Mouse (Mus musculus): ENCODE measurements at regions not wholly inside any gene's neighbourhood (a gene's known extent, or its start where the extent isn't known, plus 50 kb on each side); places are given as distances from the start of the nearest gene placed in this dataset.

DNA sequence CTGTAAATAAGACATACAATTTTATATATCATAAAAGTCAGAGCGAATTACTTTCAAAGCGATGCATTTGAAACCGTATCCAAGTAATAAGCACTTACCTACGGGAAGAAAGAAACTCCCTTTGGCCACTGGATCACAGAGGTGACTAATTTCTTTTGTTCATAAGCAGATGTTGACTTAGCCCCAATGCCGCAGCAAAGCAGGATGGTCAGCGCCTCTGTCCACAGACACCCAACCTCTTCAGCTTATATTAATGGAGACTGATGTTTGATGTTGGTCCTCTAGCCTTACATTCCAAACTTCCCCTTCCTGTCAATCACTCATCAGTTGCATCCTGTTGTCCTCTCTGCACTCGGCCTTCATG, 247.9 kb downstream of the Tbc1d1 start:
- TF ChIP-seq CTCF (conservative IDR thresholded peaks at IDR 0.05 in 1 of 2, IDR thresholded peaks at IDR 0.05 in 1 of 2; ENCODE audit: low read depth in 2 of 2, low read length in 2 of 2) (no peak), BHLHE40 (IDR thresholded peaks at IDR 0.05; ENCODE audit: low read depth, low read length) (no peak), POLR2A (IDR thresholded peaks at IDR 0.05; ENCODE audit: low read depth, low read length) (no peak), USF1 (IDR thresholded peaks at IDR 0.05; ENCODE audit: low read depth, low read length) (no peak), EP300 (IDR thresholded peaks at IDR 0.05; ENCODE audit: low read length) (no peak), POLR2AphosphoS2 (IDR thresholded peaks at IDR 0.05; ENCODE audit: low read depth, low read length) (no peak), SMC3 (IDR thresholded peaks at IDR 0.05; ENCODE audit: low read depth, low read length) (no peak), PAX5 (IDR thresholded peaks at IDR 0.05; ENCODE audit: low read length) (no peak)

Measured in CH12.LX (cell line).